Comparison of ENCODE assay signal across 14 mouse cellular contexts in genomic region chr2:102094281-102094680, GRCm38 (mm10).
A peak's percentile ranks its signal among the peaks of the same experiment; 100 is the strongest.
DNase-seq lines count a peak whose midpoint lies in the region; ATAC-seq and TF ChIP-seq lines count a peak whose summit lies in the region.
"Had no signal": no experiment of that assay in that cellular context is flagged by ENCODE, and none has a peak within 500 bp of the region (broad histone marks: within the 10 kb centered on the region; RNA-seq: fewer than 3 reads in every experiment).

No protein-coding gene starts in this region.

- 52% methylated on average over 3 of the region's 3 CpGs for WGBS in hindbrain, embryonic 10.5 days
- 50% methylated on average over 3 of the region's 3 CpGs for WGBS in hindbrain, embryonic 11.5 days
- WGBS in neural tube, embryonic 13.5 days, result 63% methylated on average over 3 of the region's 3 CpGs
- WGBS in hindbrain, postnatal 0 days, result 40% methylated on average over 3 of the region's 3 CpGs
- 86% methylated on average over 3 of the region's 3 CpGs for WGBS in liver, postnatal 0 days (ENCODE audit: insufficient replicate concordance)

- H3K4me3 ChIP-seq in hindbrain, embryonic 10.5 days, result no peak overlapping the region
- no peak overlapping the region for H3K4me3 ChIP-seq in hindbrain, embryonic 11.5 days (ENCODE audit: low read depth, low read length)
- no peak overlapping the region for H3K4me3 ChIP-seq in neural tube, embryonic 13.5 days
- H3K4me3 ChIP-seq in hindbrain, postnatal 0 days (ENCODE audit: low read length), result no peak overlapping the region
- no peak overlapping the region for H3K4me3 ChIP-seq in liver, postnatal 0 days (ENCODE audit: low read depth, low read length)

- DNase-seq in hindbrain, embryonic 10.5 days (ENCODE audit: low spot score), result peak; percentile 17
- no peak for DNase-seq in hindbrain, embryonic 11.5 days (ENCODE audit: low spot score)
- DNase-seq in neural tube, embryonic 10.5 days (ENCODE audit: extremely low spot score, low spot score), result no peak
- no peak for DNase-seq in hindbrain, postnatal 0 days (ENCODE audit: low spot score)
- no peak for DNase-seq in urinary bladder, postnatal 10 days (ENCODE audit: low spot score)
- DNase-seq in liver, postnatal 0 days, result no peak
- DNase-seq in cerebellum, postnatal 10 days, result no peak
- DNase-seq: adrenal gland, postnatal 25 days; B cell, adult 2 months; right cerebral cortex, adult 18-20 months; thymus, adult 18-20 months had no signal

- TF ChIP-seq CTCF in hindbrain, postnatal 0 days (IDR thresholded peaks at IDR 0.05; ENCODE audit: low read depth), result no peak
- TF ChIP-seq CTCF in liver, postnatal 0 days (IDR thresholded peaks at IDR 0.05; ENCODE audit: low read depth), result no peak

- ATAC-seq in hindbrain, embryonic 11.5 days (ENCODE audit: low FRiP score), result no peak
- no peak for ATAC-seq in neural tube, embryonic 13.5 days (ENCODE audit: low read depth)
- ATAC-seq in hindbrain, postnatal 0 days, result no peak
- no peak for ATAC-seq in liver, postnatal 0 days
- ATAC-seq: intestine, postnatal 0 days had no signal

- H3K4me2 ChIP-seq in hindbrain, embryonic 11.5 days (replicated peaks; ENCODE audit: low read depth, low read length), result no peak overlapping the region
- no peak overlapping the region for H3K4me2 ChIP-seq in neural tube, embryonic 13.5 days
- peak overlapping the region; percentile 23; the same call in 1 of the 2 replicates for H3K4me2 ChIP-seq in hindbrain, postnatal 0 days (ENCODE audit: low read depth, low read length)
- H3K4me2 ChIP-seq in liver, postnatal 0 days (ENCODE audit: low read depth, low read length), result no peak overlapping the region

- no peak overlapping the region for H3K9ac ChIP-seq in hindbrain, embryonic 11.5 days (ENCODE audit: low read depth, low read length)
- H3K9ac ChIP-seq in neural tube, embryonic 13.5 days, result no peak overlapping the region
- no peak overlapping the region for H3K9ac ChIP-seq in hindbrain, postnatal 0 days (replicated peaks; ENCODE audit: low read length)
- H3K9ac ChIP-seq in liver, postnatal 0 days (replicated peaks), result no peak overlapping the region
- H3K9ac ChIP-seq: liver, embryonic 14.5 days had no signal

- H3K27ac ChIP-seq in hindbrain, embryonic 10.5 days, result no peak overlapping the region
- H3K27ac ChIP-seq in hindbrain, embryonic 11.5 days (ENCODE audit: low read depth, low read length), result no peak overlapping the region
- H3K27ac ChIP-seq in neural tube, embryonic 13.5 days (replicated peaks), result peak overlapping the region; percentile 67
- H3K27ac ChIP-seq in hindbrain, postnatal 0 days, result 0 out of 2 replicates have a peak overlapping the region, but pooled peaks have one; percentile 26
- no peak overlapping the region for H3K27ac ChIP-seq in liver, postnatal 0 days (ENCODE audit: low read depth)
- H3K27ac ChIP-seq: liver, embryonic 14.5 days had no signal

- no peaks in the 10 kb centered on the region for H3K9me3 ChIP-seq in hindbrain, embryonic 10.5 days
- no peaks in the 10 kb centered on the region for H3K9me3 ChIP-seq in hindbrain, embryonic 11.5 days (ENCODE audit: control insufficient read depth, low read length)
- H3K9me3 ChIP-seq in neural tube, embryonic 13.5 days, result no peaks in the 10 kb centered on the region
- no peaks in the 10 kb centered on the region for H3K9me3 ChIP-seq in hindbrain, postnatal 0 days (ENCODE audit: low read length)
- no peaks in the 10 kb centered on the region for H3K9me3 ChIP-seq in liver, postnatal 0 days (ENCODE audit: low read length)

- H3K4me1 ChIP-seq in hindbrain, embryonic 10.5 days (replicated peaks), result peaks cover 31% of the 10 kb centered on the region
- no peaks in the 10 kb centered on the region for H3K4me1 ChIP-seq in hindbrain, embryonic 11.5 days (replicated peaks; ENCODE audit: control insufficient read depth, insufficient read depth, low read length)
- peaks cover 38% of the 10 kb centered on the region for H3K4me1 ChIP-seq in neural tube, embryonic 13.5 days (replicated peaks)
- peaks cover 19% of the 10 kb centered on the region for H3K4me1 ChIP-seq in hindbrain, postnatal 0 days (ENCODE audit: insufficient read depth, low read length)
- H3K4me1 ChIP-seq in liver, postnatal 0 days (ENCODE audit: insufficient read depth), result no peaks in the 10 kb centered on the region

- peaks cover 21% of the 10 kb centered on the region for H3K36me3 ChIP-seq in hindbrain, embryonic 10.5 days
- no peaks in the 10 kb centered on the region for H3K36me3 ChIP-seq in hindbrain, embryonic 11.5 days (ENCODE audit: control insufficient read depth, insufficient read depth, low read length)
- no peaks in the 10 kb centered on the region for H3K36me3 ChIP-seq in neural tube, embryonic 13.5 days
- no peaks in the 10 kb centered on the region for H3K36me3 ChIP-seq in hindbrain, postnatal 0 days (ENCODE audit: insufficient read depth, low read length)
- no peaks in the 10 kb centered on the region for H3K36me3 ChIP-seq in liver, postnatal 0 days (replicated peaks; ENCODE audit: insufficient read depth, low read length)

- no peak for TF ChIP-seq EP300 in liver, postnatal 0 days (IDR thresholded peaks at IDR 0.05; ENCODE audit: low read depth)

- no peaks in the 10 kb centered on the region for H3K27me3 ChIP-seq in hindbrain, embryonic 10.5 days (ENCODE audit: insufficient read depth, poor library complexity, severe bottlenecking)
- H3K27me3 ChIP-seq in hindbrain, embryonic 11.5 days (ENCODE audit: control insufficient read depth, insufficient read depth, low read length), result no peaks in the 10 kb centered on the region
- H3K27me3 ChIP-seq in neural tube, embryonic 13.5 days, result no peaks in the 10 kb centered on the region
- no peaks in the 10 kb centered on the region for H3K27me3 ChIP-seq in hindbrain, postnatal 0 days (ENCODE audit: insufficient read depth, low read length)
- H3K27me3 ChIP-seq in liver, postnatal 0 days (ENCODE audit: insufficient read depth, low read length), result no peaks in the 10 kb centered on the region

Comparison
In these comparisons a context has a peak if more than half of its experiments do, and no peak if none do; other contexts are left out.
1. H3K27ac ChIP-seq: peak in neural tube, embryonic 13.5 days (single experiment) and hindbrain, postnatal 0 days (single experiment); none in hindbrain, embryonic 10.5 days (single experiment), hindbrain, embryonic 11.5 days (single experiment) and liver, postnatal 0 days (single experiment).